Mouse (Mus musculus) MEL (cell line): Measurements from ENCODE around the gene Rgs8. TPM values are rescaled to one million over a fixed set of nuclear protein-coding genes. Genes with fewer than 3 reads are reported as not detected.

Source experiments
- DNase-seq: peaks from one replicate; pipeline ENCODE4 v3.0.0; 2011; ENCODE audit warnings: low read depth, low spot score
- H3K27ac ChIP-seq: 2 replicates; pipeline ENCODE4 v1.5.1; 2012; ENCODE audit warnings: low read depth, mild to moderate bottlenecking, control low read depth, low read length, moderate library complexity; ENCODE audit not compliant: control insufficient read depth
- H3K27me3 ChIP-seq, 2 experiments: fragments of 150-350 bp in 1 of 2; sonication (generic) in 1 of 2; 2 replicates each; pipeline ENCODE4 v1.6.1; 2012; ENCODE audit warnings: low read length in 2 of 2, mild to moderate bottlenecking in 2 of 2, improper control_type of control experiment in 1 of 2, moderate library complexity in 1 of 2; ENCODE audit not compliant: insufficient read depth in 2 of 2, control insufficient read depth in 1 of 2
- H3K36me3 ChIP-seq, 2 experiments: 2 replicates each; pipeline ENCODE4 v1.6.1; 2012 to 2014; ENCODE audit warnings: low read length in 2 of 2, improper control_type of control experiment in 1 of 2, inconsistent platforms in 1 of 2, mild to moderate bottlenecking in 1 of 2; ENCODE audit not compliant: insufficient read depth in 2 of 2, control insufficient read depth in 1 of 2
- H3K4me1 ChIP-seq, 2 experiments: fragments of 150-350 bp in 1 of 2; sonication (generic) in 1 of 2; 2 replicates each; pipeline ENCODE4 v1.6.1; 2012; ENCODE audit warnings: low read length in 2 of 2, improper control_type of control experiment in 1 of 2, mild to moderate bottlenecking in 1 of 2; ENCODE audit not compliant: insufficient read depth in 2 of 2, control insufficient read depth in 1 of 2
- H3K4me3 ChIP-seq, 2 experiments: fragments of 150-350 bp in 1 of 2; sonication (generic) in 1 of 2; 2 replicates each; pipeline ENCODE4 v1.5.1; 2012; ENCODE audit warnings: low read depth in 2 of 2, low read length in 2 of 2, mild to moderate bottlenecking in 2 of 2, moderate library complexity in 2 of 2, control low read depth in 1 of 2, improper control_type of control experiment in 1 of 2; ENCODE audit not compliant: control insufficient read depth in 1 of 2, insufficient read depth in 1 of 2
- H3K79me2 ChIP-seq: 2 replicates; pipeline ENCODE4 v1.6.1; 2012; ENCODE audit warnings: mild to moderate bottlenecking, low read length, moderate library complexity; ENCODE audit not compliant: control insufficient read depth, poor library complexity, insufficient read depth
- H3K9ac ChIP-seq: 2 replicates; pipeline ENCODE4 v1.6.1; 2012; ENCODE audit warnings: low read depth, mild to moderate bottlenecking, control low read depth, low read length, moderate library complexity; ENCODE audit not compliant: control insufficient read depth, poor library complexity, severe bottlenecking
- H3K9me3 ChIP-seq: fragments of 150-350 bp; sonication (generic); replicated peaks from 2 replicates; pipeline ENCODE4 v1.6.1; 2012; ENCODE audit warnings: mild to moderate bottlenecking, low read length, improper control_type of control experiment, moderate library complexity; ENCODE audit not compliant: insufficient read depth
- BHLHE40 ChIP-seq: IDR thresholded peaks from 2 replicates; pipeline ENCODE4 v1.6.1; 2012; ENCODE audit warnings: low read depth, mild to moderate bottlenecking, inconsistent platforms, low read length, improper control_type of control experiment, borderline replicate concordance
- CTCF ChIP-seq, 3 experiments: IDR thresholded peaks in 2 of 3; conservative IDR thresholded peaks in 1 of 3; 2 replicates each; pipeline ENCODE4 v1.5.1; 2011 to 2012; ENCODE audit warnings: low read length in 3 of 3, low read depth in 2 of 3, mild to moderate bottlenecking in 2 of 3, improper control_type of control experiment in 1 of 3, inconsistent platforms in 1 of 3, mixed read lengths in 1 of 3, moderate library complexity in 1 of 3; ENCODE audit not compliant: control insufficient read depth in 1 of 3, insufficient read depth in 1 of 3, poor library complexity in 1 of 3, severe bottlenecking in 1 of 3
- E2F4 ChIP-seq: IDR thresholded peaks from 2 replicates; pipeline ENCODE4 v1.6.1; 2011; ENCODE audit warnings: low read depth, low read length, improper control_type of control experiment, borderline replicate concordance
- EP300 ChIP-seq, 2 experiments: IDR thresholded peaks; 2 replicates each; pipeline ENCODE4 v1.6.1; 2011; ENCODE audit warnings: improper control_type of control experiment in 2 of 2, low read length in 2 of 2, low read depth in 1 of 2, mild to moderate bottlenecking in 1 of 2
- ETS1 ChIP-seq: IDR thresholded peaks from 2 replicates; pipeline ENCODE4 v1.6.1; 2012; ENCODE audit warnings: low read depth, mild to moderate bottlenecking, inconsistent platforms, low read length, improper control_type of control experiment, moderate library complexity
- GATA1 ChIP-seq: IDR thresholded peaks from 2 replicates; pipeline ENCODE4 v1.6.1; 2011; ENCODE audit warnings: low read depth, low read length, improper control_type of control experiment
- HCFC1 ChIP-seq: IDR thresholded peaks from 2 replicates; pipeline ENCODE4 v1.6.1; 2012; ENCODE audit warnings: low read depth, mild to moderate bottlenecking, inconsistent platforms, low read length, improper control_type of control experiment, moderate library complexity
- JUND ChIP-seq: IDR thresholded peaks from 2 replicates; pipeline ENCODE4 v1.6.1; 2011; ENCODE audit warnings: low read depth, mild to moderate bottlenecking, improper control_type of control experiment, low read length
- KAT2A ChIP-seq: conservative IDR thresholded peaks from 2 replicates; pipeline ENCODE4 v1.6.1; 2012; ENCODE audit warnings: low read depth, low read length, improper control_type of control experiment, inconsistent platforms
- MAX ChIP-seq: IDR thresholded peaks from 2 replicates; pipeline ENCODE4 v1.6.1; 2011; ENCODE audit warnings: low read length, improper control_type of control experiment
- MAZ ChIP-seq: IDR thresholded peaks from 2 replicates; pipeline ENCODE4 v1.6.1; 2012; ENCODE audit warnings: low read depth, mild to moderate bottlenecking, inconsistent platforms, low read length, improper control_type of control experiment
- MXI1 ChIP-seq: IDR thresholded peaks from 2 replicates; pipeline ENCODE4 v1.6.1; 2011; ENCODE audit warnings: mild to moderate bottlenecking, low read depth, low read length, improper control_type of control experiment
- NELFE ChIP-seq: IDR thresholded peaks from 2 replicates; pipeline ENCODE4 v1.6.1; 2011; ENCODE audit warnings: low read depth, low read length, improper control_type of control experiment
- NRF1 ChIP-seq: IDR thresholded peaks from 2 replicates; pipeline ENCODE4 v1.6.1; 2014; ENCODE audit warnings: low read depth, mild to moderate bottlenecking, inconsistent platforms, low read length, improper control_type of control experiment, moderate library complexity; ENCODE audit not compliant: poor library complexity, insufficient read depth, severe bottlenecking
- POLR2A ChIP-seq, 2 experiments: IDR thresholded peaks; 2 replicates each; pipeline ENCODE4 v1.6.1; 2011 to 2012; ENCODE audit warnings: low read length in 2 of 2, mild to moderate bottlenecking in 2 of 2, control low read depth in 1 of 2, improper control_type of control experiment in 1 of 2, low read depth in 1 of 2, moderate library complexity in 1 of 2; ENCODE audit not compliant: control insufficient read depth in 1 of 2, insufficient read depth in 1 of 2, poor library complexity in 1 of 2
- POLR2AphosphoS5 ChIP-seq: IDR thresholded peaks from 2 replicates; pipeline ENCODE4 v1.6.1; 2012; ENCODE audit warnings: low read depth, borderline replicate concordance, mild to moderate bottlenecking, inconsistent platforms, low read length, moderate library complexity, mixed read lengths
- RAD21 ChIP-seq: IDR thresholded peaks from 2 replicates; pipeline ENCODE4 v1.6.1; 2011; ENCODE audit warnings: mild to moderate bottlenecking, low read depth, low read length, improper control_type of control experiment
- RCOR1 ChIP-seq: IDR thresholded peaks from 2 replicates; pipeline ENCODE4 v1.6.1; 2012; ENCODE audit warnings: low read depth, mild to moderate bottlenecking, inconsistent platforms, low read length, improper control_type of control experiment
- SMC3 ChIP-seq: IDR thresholded peaks from 2 replicates; pipeline ENCODE4 v1.6.1; 2011; ENCODE audit warnings: low read depth, low read length, improper control_type of control experiment
- TAL1 ChIP-seq: IDR thresholded peaks from 2 replicates; pipeline ENCODE4 v1.6.1; 2012; ENCODE audit warnings: mild to moderate bottlenecking, inconsistent platforms, low read length, moderate library complexity, mixed read lengths
- TBP ChIP-seq: IDR thresholded peaks from 2 replicates; pipeline ENCODE4 v1.8.0; 2011; ENCODE audit warnings: low read depth, low read length, improper control_type of control experiment
- TCF12 ChIP-seq: IDR thresholded peaks from 2 replicates; pipeline ENCODE4 v1.6.1; 2014; ENCODE audit warnings: low read depth, mild to moderate bottlenecking, inconsistent platforms, low read length, improper control_type of control experiment, moderate library complexity
- USF1 ChIP-seq: IDR thresholded peaks from 2 replicates; pipeline ENCODE4 v1.6.1; 2014; ENCODE audit warnings: low read depth, mild to moderate bottlenecking, inconsistent platforms, low read length, improper control_type of control experiment, moderate library complexity
- USF2 ChIP-seq, 2 experiments: IDR thresholded peaks; 2 replicates each; pipeline ENCODE4 v1.6.1; 2011 to 2012; ENCODE audit warnings: improper control_type of control experiment in 2 of 2, low read length in 2 of 2, borderline replicate concordance in 1 of 2, inconsistent platforms in 1 of 2, low read depth in 1 of 2, mild to moderate bottlenecking in 1 of 2; ENCODE audit not compliant: insufficient read depth in 1 of 2
- polyA plus RNA-seq, 2 experiments: library from polyadenylated mRNA; stranded (reverse) in 1 of 2; unstranded in 1 of 2; fragments of >175 nt in 1 of 2; fragments of >200 nt in 1 of 2; gene quantifications; 2 replicates each; pipeline versions ENCODE4 v1.2.1 to v1.2.4; 2012; ENCODE audit warnings: low replicate concordance in 2 of 2, low read depth in 1 of 2; ENCODE audit not compliant: insufficient read length in 2 of 2, insufficient read depth in 1 of 2, missing spikeins in 1 of 2
- total RNA-seq: library from RNA; depleted of rRNA; stranded (reverse); fragments of 300-350 nt; gene quantifications from 2 replicates; pipeline ENCODE4 v1.2.3, GENCODE M21; 2012

Rgs8 gene
- total and polyA plus RNA-seq, 3 experiments = not detected

DNA sequence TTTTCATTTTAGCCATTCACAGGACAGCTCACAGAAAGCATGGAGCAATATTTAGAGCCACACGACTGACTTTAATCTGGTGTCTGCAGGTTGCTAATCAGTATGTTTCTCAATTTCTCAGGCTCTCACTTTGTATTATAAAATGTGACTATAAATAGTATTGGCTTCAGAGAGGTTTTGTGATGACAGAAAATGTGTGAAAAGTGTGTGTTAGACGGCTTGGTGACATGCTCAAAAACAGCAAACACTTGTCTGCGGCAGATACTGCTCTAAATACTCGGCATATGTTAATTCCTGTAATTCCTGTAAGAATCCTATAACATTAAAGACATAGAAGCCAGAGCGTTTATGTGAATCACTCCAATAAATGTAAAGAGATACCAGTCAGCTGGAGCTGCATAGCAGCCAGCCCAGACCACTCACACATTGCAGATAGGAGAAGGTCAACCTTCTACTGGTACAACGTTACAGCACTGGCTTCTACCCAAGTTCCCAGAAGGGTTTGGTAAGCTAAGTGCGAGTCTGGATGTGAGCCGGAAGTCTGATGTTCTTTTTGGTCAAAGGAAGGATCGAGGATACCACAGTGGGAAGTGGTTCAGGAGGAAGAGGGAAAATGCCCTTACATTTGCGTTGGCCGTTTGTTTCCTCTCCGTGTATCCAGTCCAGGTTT, 95.2 kb downstream of the Rgs8 start:
- Histone ChIP-seq H3K27ac (no peak overlapping the region), H3K9me3 (no peaks in the 10 kb centered on the region), H3K9ac (no peak overlapping the region), H3K27me3 (no peaks in the 10 kb centered on the region), H3K79me2 (no peaks in the 10 kb centered on the region; the same call in 1 of the 2 replicates), H3K4me1 (peaks cover 0 to 17% of the 10 kb centered on the region in 2 experiments; a peak in 2 of 4 replicates), H3K36me3 (peaks cover 0 to 7% of the 10 kb centered on the region in 2 experiments; a peak in 1 of 4 replicates), H3K4me3 (no peak overlapping the region)
- DNase-seq = peak; percentile 9
- TF ChIP-seq BHLHE40 (no peak), MAX (no peak), SMC3 (no peak), POLR2AphosphoS5 (no peak), TBP (no peak), HCFC1 (no peak), KAT2A (no peak), E2F4 (no peak), EP300 (IDR thresholded peaks at IDR 0.05; ENCODE audit: low read depth in 1 of 2, low read length in 2 of 2) (no peak), TCF12 (no peak), NRF1 (no peak)

DNA sequence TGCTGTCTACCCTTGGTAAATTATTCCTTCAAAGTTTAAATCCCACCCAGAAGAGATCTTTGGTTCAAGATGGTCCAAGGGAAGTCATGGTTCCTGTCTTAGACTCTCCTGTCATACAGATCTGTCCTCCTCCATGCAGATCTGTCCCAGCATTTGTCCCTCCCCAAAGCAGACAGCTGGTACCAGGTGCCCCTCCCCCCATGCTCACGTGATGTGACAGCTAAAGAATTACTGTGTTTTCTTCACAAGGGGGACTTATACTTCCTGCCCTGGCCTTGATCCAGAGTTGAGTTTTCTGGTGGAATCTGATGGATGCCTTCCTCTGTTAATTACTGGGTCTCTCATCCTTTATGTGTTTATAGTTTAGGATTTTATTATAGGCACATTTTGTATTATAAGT, 95.7 kb downstream of the Rgs8 start:
- H3K27ac ChIP-seq = no peak overlapping the region
- no peak overlapping the region; the same call in 1 of the 2 replicates for H3K9ac ChIP-seq
- no peaks in the 10 kb centered on the region for H3K27me3 ChIP-seq
- TF ChIP-seq USF1 (peak; percentile 93), MXI1 (no peak), TBP (no peak), BHLHE40 (peak; percentile 93), RAD21 (no peak), HCFC1 (no peak), SMC3 (no peak), JUND (no peak), MAX (peak; percentile 31; the same call in 1 of the 2 replicates), CTCF (IDR thresholded peaks at IDR 0.05 in 2 of 3, conservative IDR thresholded peaks at IDR 0.05 in 1 of 3; ENCODE audit: control insufficient read depth in 1 of 3, insufficient read depth in 1 of 3, low read depth in 2 of 3, low read length in 3 of 3, poor library complexity in 1 of 3, severe bottlenecking in 1 of 3) (no peak), POLR2A (IDR thresholded peaks at IDR 0.05; ENCODE audit: control insufficient read depth in 1 of 2, insufficient read depth in 1 of 2, low read depth in 1 of 2, low read length in 2 of 2, poor library complexity in 1 of 2) (no peak), MAZ (no peak), ETS1 (peak; percentile 55; the same call in 1 of the 2 replicates), RCOR1 (no peak), TAL1 (no peak), E2F4 (no peak), GATA1 (no peak), USF2 (IDR thresholded peaks at IDR 0.05; ENCODE audit: borderline replicate concordance in 1 of 2, insufficient read depth in 1 of 2, low read depth in 1 of 2, low read length in 2 of 2) (peak; percentile 24 to 57; a peak in 1 of 4 replicates), NELFE (no peak)
- peaks cover 0 to 9% of the 10 kb centered on the region in 2 experiments; a peak in 1 of 4 replicates for H3K36me3 ChIP-seq
- no peaks in the 10 kb centered on the region; the same call in 1 of the 2 replicates for H3K79me2 ChIP-seq
- no peaks in the 10 kb centered on the region for H3K9me3 ChIP-seq
- peak overlapping the region; percentile 63 to 69 for H3K4me3 ChIP-seq
- peaks cover 0 to 17% of the 10 kb centered on the region in 2 experiments; a peak in 2 of 4 replicates for H3K4me1 ChIP-seq
- DNase-seq = peak; percentile 60
